Mouse (Mus musculus): ENCODE data around the gene Apobec1. TPM values are rescaled to one million over a fixed set of nuclear protein-coding genes. Genes with fewer than 3 reads are reported as not detected.
"Not testable (repeated sequence)": the region's sequence is repeated elsewhere in the genome, so short reads cannot be mapped to it uniquely, and the experiment has no call there.

Gene Apobec1
- polyA plus RNA-seq, 1 experiment from 2014 or later, result 0.04 TPM

GRCm38 (mm10) chr6:122560427-122560826 lies 41.8 kb downstream of the Apobec1 start:
- H3K27me3 ChIP-seq, result peaks cover 31% of the 10 kb centered on the region
- ATAC-seq, result no peak
- DNase-seq (ENCODE audit: low read depth, low spot score), result no peak
- TF ChIP-seq CTCF (IDR thresholded peaks at IDR 0.05), result peak; percentile 82
- CTCF ChIA-PET, result interaction anchor here (0.6 to 1.0 kb wide), 3 partner anchors 19 to 72 kb away, joined by 3 to 4 read pairs (median 3); no protein-coding TSS in a partner anchor
- in situ Hi-C loops (cut with MboI; ENCODE audit: low pct_unique_long_range_greater_than_20kb), result loop anchor here (5.0 to 10.0 kb wide), 2 partner anchors 63 to 166 kb away; partner anchors contain the start of gene Rimklb
- POLR2A ChIA-PET, result no interaction called here

- peak; percentile 64 for TF ChIP-seq CTCF (IDR thresholded peaks at IDR 0.05)
- POLR2A ChIA-PET, result no interaction called here
- H3K27me3 ChIP-seq, result peaks cover 25% of the 10 kb centered on the region
- DNase-seq (ENCODE audit: low read depth, low spot score) (no peak), ATAC-seq (no peak)
- CTCF ChIA-PET, result interaction anchor here (0.6 to 2.3 kb wide), 10 partner anchors 8 to 92 kb away, joined by 3 to 15 read pairs (median 4); partner anchors contain the start of gene Rimklb
- in situ Hi-C loops (cut with MboI; ENCODE audit: low pct_unique_long_range_greater_than_20kb), result no loop called here
These were observed 45.2 kb downstream of the Apobec1 start for GRCm38 (mm10) chr6:122556959-122557561.

- no peak for TF ChIP-seq CTCF (IDR thresholded peaks at IDR 0.05)
- in situ Hi-C loops (cut with MboI; ENCODE audit: low pct_unique_long_range_greater_than_20kb), result no loop called here
- POLR2A ChIA-PET, result no interaction called here
- CTCF ChIA-PET, result interaction anchor here (1.5 kb wide), 1 partner anchor 91 kb away, joined by 3 read pairs; no protein-coding TSS in a partner anchor
- peaks cover 18% of the 10 kb centered on the region for H3K27me3 ChIP-seq
- no peak for ATAC-seq
- DNase-seq (ENCODE audit: low read depth, low spot score), result no peak
These were observed 47.0 kb downstream of the Apobec1 start for GRCm38 (mm10) chr6:122555266-122555665.

- CTCF ChIA-PET, result no interaction called here
- no peak for ATAC-seq
- in situ Hi-C loops (cut with MboI; ENCODE audit: low pct_unique_long_range_greater_than_20kb), result no loop called here
- no peak for DNase-seq (ENCODE audit: low read depth, low spot score)
- peaks cover 18% of the 10 kb centered on the region for H3K27me3 ChIP-seq
- POLR2A ChIA-PET, result no interaction called here
- TF ChIP-seq CTCF (IDR thresholded peaks at IDR 0.05), result no peak
These were observed 48.1 kb downstream of the Apobec1 start for GRCm38 (mm10) chr6:122554102-122554501.

GRCm38 (mm10) chr6:122553606-122554005 lies 48.6 kb downstream of the Apobec1 start, which contains the start of gene Aicda:
TSS of gene Aicda (plus strand) at chr6:122553801.
- no peak for TF ChIP-seq CTCF (IDR thresholded peaks at IDR 0.05)
- ChIA-PET POLR2A (interaction anchor here (0.7 kb wide), 1 partner anchor 137 kb away, joined by 3 read pairs; no protein-coding TSS in a partner anchor), CTCF (no interaction called here)
- in situ Hi-C loops (cut with MboI; ENCODE audit: low pct_unique_long_range_greater_than_20kb), result no loop called here
- DNase-seq (ENCODE audit: low read depth, low spot score) (no peak), ATAC-seq (no peak)
- peaks cover 18% of the 10 kb centered on the region for H3K27me3 ChIP-seq

- ATAC-seq, result no peak
- H3K27me3 ChIP-seq, result peaks cover 6% of the 10 kb centered on the region
- DNase-seq (ENCODE audit: low read depth, low spot score), result no peak
- in situ Hi-C loops (cut with MboI; ENCODE audit: low pct_unique_long_range_greater_than_20kb), result no loop called here
- ChIA-PET POLR2A (no interaction called here), CTCF (interaction anchor here (2.7 kb wide), 1 partner anchor 10 kb away, joined by 15 read pairs; no protein-coding TSS in a partner anchor)
- TF ChIP-seq CTCF (IDR thresholded peaks at IDR 0.05), result no peak
These were observed 56.3 kb downstream of the Apobec1 start for GRCm38 (mm10) chr6:122545948-122546347.

- ChIA-PET POLR2A (no interaction called here), CTCF (interaction anchor here (2.7 kb wide), 1 partner anchor 11 kb away, joined by 15 read pairs; no protein-coding TSS in a partner anchor)
- no peak for TF ChIP-seq CTCF (IDR thresholded peaks at IDR 0.05)
- in situ Hi-C loops (cut with MboI; ENCODE audit: low pct_unique_long_range_greater_than_20kb), result no loop called here
- no peak for DNase-seq (ENCODE audit: low read depth, low spot score)
- no peak for ATAC-seq
- peaks cover 9% of the 10 kb centered on the region for H3K27me3 ChIP-seq
These were observed 56.9 kb downstream of the Apobec1 start for GRCm38 (mm10) chr6:122545289-122545882.

GRCm38 (mm10) chr6:122544672-122545071 lies 57.6 kb downstream of the Apobec1 start:
- in situ Hi-C loops (cut with MboI; ENCODE audit: low pct_unique_long_range_greater_than_20kb), result no loop called here
- ChIA-PET CTCF (no interaction called here), POLR2A (no interaction called here)
- H3K27me3 ChIP-seq, result peaks cover 9% of the 10 kb centered on the region
- DNase-seq (ENCODE audit: low read depth, low spot score) (no peak), ATAC-seq (no peak)
- TF ChIP-seq CTCF (IDR thresholded peaks at IDR 0.05), result no peak

GRCm38 (mm10) chr6:122543574-122543973 lies 58.7 kb downstream of the Apobec1 start:
- no peak for ATAC-seq
- in situ Hi-C loops (cut with MboI; ENCODE audit: low pct_unique_long_range_greater_than_20kb), result no loop called here

GRCm38 (mm10) chr6:122542459-122542858 lies 59.8 kb downstream of the Apobec1 start:
- CTCF ChIA-PET, result not testable (repeated sequence)

More at GRCm38 (mm10) chr6:122543574-122543973, 58.7 kb downstream of the Apobec1 start:
- DNase-seq (ENCODE audit: low read depth, low spot score), result no peak
- H3K27me3 ChIP-seq, result peaks cover 9% of the 10 kb centered on the region
- POLR2A ChIA-PET, result no interaction called here
- CTCF ChIA-PET, result no interaction called here
- TF ChIP-seq CTCF (IDR thresholded peaks at IDR 0.05), result no peak

GRCm38 (mm10) chr6:122539564-122539963 lies 62.7 kb downstream of the Apobec1 start:
- POLR2A ChIA-PET, result no interaction called here
- TF ChIP-seq CTCF (IDR thresholded peaks at IDR 0.05), result no peak
- ATAC-seq, result no peak
- in situ Hi-C loops (cut with MboI; ENCODE audit: low pct_unique_long_range_greater_than_20kb), result no loop called here
- CTCF ChIA-PET, result no interaction called here
- peaks cover 9% of the 10 kb centered on the region for H3K27me3 ChIP-seq
- DNase-seq (ENCODE audit: low read depth, low spot score), result no peak

More at GRCm38 (mm10) chr6:122542459-122542858, 59.8 kb downstream of the Apobec1 start:
- POLR2A ChIA-PET; DNase-seq (ENCODE audit: low read depth, low spot score); in situ Hi-C loops (cut with MboI; ENCODE audit: low pct_unique_long_range_greater_than_20kb); ATAC-seq; H3K27me3 ChIP-seq: not testable (repeated sequence)
